ENCODE assay signal across 10 mouse cellular contexts in genomic region chr17:9768275-9768674, GRCm38 (mm10).
A peak's percentile ranks its signal among the peaks of the same experiment; 100 is the strongest.
DNase-seq lines count a peak whose midpoint lies in the region; ATAC-seq and TF ChIP-seq lines count a peak whose summit lies in the region.
"Had no signal": no experiment of that assay in that cellular context is flagged by ENCODE, and none has a peak within 500 bp of the region (broad histone marks: within the 10 kb centered on the region; RNA-seq: fewer than 3 reads in every experiment).

No protein-coding gene starts in this region.

- no peak overlapping the region for H3K27ac ChIP-seq in kidney, embryonic 14.5 days (ENCODE audit: low read depth, low read length)
- no peak overlapping the region for H3K27ac ChIP-seq in lung, postnatal 0 days (ENCODE audit: low read length)
- no peak overlapping the region; the same call in 1 of the 2 replicates for H3K27ac ChIP-seq in intestine, embryonic 16.5 days (ENCODE audit: low read length)
- H3K27ac ChIP-seq: limb, embryonic 15.5 days had no signal

- H3K4me3 ChIP-seq in kidney, embryonic 14.5 days (ENCODE audit: low read length), result no peak overlapping the region
- H3K4me3 ChIP-seq in lung, postnatal 0 days (ENCODE audit: low read depth, low read length), result no peak overlapping the region
- H3K4me3 ChIP-seq in intestine, embryonic 16.5 days (ENCODE audit: low read length), result no peak overlapping the region
- H3K4me3 ChIP-seq: erythroblast, embryonic 14.5 days; limb, embryonic 15.5 days had no signal

- no peak overlapping the region for H3K4me2 ChIP-seq in kidney, embryonic 14.5 days (replicated peaks; ENCODE audit: low read depth, low read length)
- no peak overlapping the region for H3K4me2 ChIP-seq in lung, postnatal 0 days (replicated peaks; ENCODE audit: low read depth, low read length)
- no peak overlapping the region for H3K4me2 ChIP-seq in intestine, embryonic 16.5 days (ENCODE audit: low read depth, low read length)
- H3K4me2 ChIP-seq: limb, embryonic 15.5 days had no signal

- H3K36me3 ChIP-seq in kidney, embryonic 14.5 days (ENCODE audit: control insufficient read depth, insufficient read depth, low read length), result no peaks in the 10 kb centered on the region
- no peaks in the 10 kb centered on the region for H3K36me3 ChIP-seq in lung, postnatal 0 days (ENCODE audit: insufficient read depth, low read length)
- H3K36me3 ChIP-seq in intestine, embryonic 16.5 days (ENCODE audit: control insufficient read depth, insufficient read depth, low read length), result no peaks in the 10 kb centered on the region
- H3K36me3 ChIP-seq: limb, embryonic 15.5 days had no signal

- H3K27me3 ChIP-seq in kidney, embryonic 14.5 days (ENCODE audit: control insufficient read depth, insufficient read depth, low read length), result no peaks in the 10 kb centered on the region
- no peaks in the 10 kb centered on the region for H3K27me3 ChIP-seq in lung, postnatal 0 days (replicated peaks; ENCODE audit: insufficient read depth, low read length)
- no peaks in the 10 kb centered on the region for H3K27me3 ChIP-seq in intestine, embryonic 16.5 days (replicated peaks; ENCODE audit: control insufficient read depth, insufficient read depth, low read length)
- H3K27me3 ChIP-seq: limb, embryonic 15.5 days had no signal

- peak; percentile 66 for DNase-seq in kidney, adult 11 months
- peak; percentile 47 for DNase-seq in heart, postnatal 4 days
- peak; percentile 57 for DNase-seq in lung, postnatal 0 days (ENCODE audit: low spot score)
- no peak for DNase-seq in Muller cell, postnatal 12 days (ENCODE audit: inconsistent ontology term)
- DNase-seq: thymus, postnatal 25 days had no signal

- no peaks in the 10 kb centered on the region for H3K9me3 ChIP-seq in kidney, embryonic 14.5 days (ENCODE audit: control insufficient read depth, low read length)
- H3K9me3 ChIP-seq in lung, postnatal 0 days (ENCODE audit: low read length), result no peaks in the 10 kb centered on the region
- no peaks in the 10 kb centered on the region for H3K9me3 ChIP-seq in intestine, embryonic 16.5 days (ENCODE audit: control insufficient read depth, low read length)
- H3K9me3 ChIP-seq: limb, embryonic 15.5 days had no signal

- H3K9ac ChIP-seq in kidney, embryonic 14.5 days (ENCODE audit: low read depth, low read length), result no peak overlapping the region
- no peak overlapping the region for H3K9ac ChIP-seq in lung, postnatal 0 days (replicated peaks; ENCODE audit: low read depth)
- no peak overlapping the region for H3K9ac ChIP-seq in intestine, embryonic 16.5 days (ENCODE audit: low read depth, low read length)
- H3K9ac ChIP-seq: limb, embryonic 15.5 days had no signal

- peak; percentile 95 for TF ChIP-seq EP300 in lung, postnatal 0 days (IDR thresholded peaks at IDR 0.05)

- TF ChIP-seq CTCF in lung, postnatal 0 days (IDR thresholded peaks at IDR 0.05), result no peak

- no peak for ATAC-seq in kidney, embryonic 14.5 days (ENCODE audit: low FRiP score, low TSS enrichment)
- ATAC-seq in granulocyte monocyte progenitor cell, adult 5-6 weeks (replicated peaks; ENCODE audit: poor library complexity, severe bottlenecking), result peak; percentile 45; the same call in 1 of the 2 replicates
- ATAC-seq in lung, postnatal 0 days, result peak; percentile 76
- no peak for ATAC-seq in intestine, embryonic 16.5 days

- 0 out of 2 replicates have a peak, but pooled peaks cover 4% of the 10 kb centered on the region for H3K4me1 ChIP-seq in kidney, embryonic 14.5 days (ENCODE audit: control insufficient read depth, insufficient read depth, low read length)
- H3K4me1 ChIP-seq in lung, postnatal 0 days (ENCODE audit: insufficient read depth, low read depth, low read length), result no peaks in the 10 kb centered on the region; the same call in 1 of the 2 replicates
- H3K4me1 ChIP-seq in intestine, embryonic 16.5 days (ENCODE audit: control insufficient read depth, insufficient read depth, low read length), result peaks cover 5% of the 10 kb centered on the region

Comparison
In these comparisons a context has a peak if more than half of its experiments do, and no peak if none do; other contexts are left out.
1. ATAC-seq: peak in granulocyte monocyte progenitor cell, adult 5-6 weeks (single experiment) and lung, postnatal 0 days (single experiment); none in kidney, embryonic 14.5 days (single experiment) and intestine, embryonic 16.5 days (single experiment).